Mouse (Mus musculus) forebrain, embryonic 10.5 days (tissue): ENCODE measurements around the gene Gm21497. TPM values are rescaled to one million over a fixed set of nuclear protein-coding genes. Genes with fewer than 3 reads are reported as not detected.
"Not testable (repeated sequence)": the region's sequence is repeated elsewhere in the genome, so short reads cannot be mapped to it uniquely, and the experiment has no call there.

Source experiments
- DNase-seq: peaks from one replicate; pipeline ENCODE4 v3.0.0-alpha.2; 2017; ENCODE audit warnings: low spot score; ENCODE audit errors: extremely low spot score
- H3K27ac ChIP-seq: fragments of 300-500 bp; sonication (generic); 2 replicates; pipeline ENCODE4 v1.5.1; 2016; ENCODE audit warnings: mild to moderate bottlenecking
- H3K27me3 ChIP-seq: fragments of 300-500 bp; sonication (generic); 2 replicates; pipeline ENCODE4 v1.6.1; 2016; ENCODE audit warnings: mild to moderate bottlenecking; ENCODE audit not compliant: poor library complexity, severe bottlenecking
- H3K36me3 ChIP-seq: fragments of 300-500 bp; sonication (generic); replicated peaks from 2 replicates; pipeline ENCODE4 v1.6.1; 2016; ENCODE audit warnings: mild to moderate bottlenecking, moderate library complexity
- H3K4me1 ChIP-seq: fragments of 300-500 bp; sonication (generic); 2 replicates; pipeline ENCODE4 v1.6.1; 2016
- H3K4me3 ChIP-seq: fragments of 300-500 bp; sonication (generic); 2 replicates; pipeline ENCODE4 v1.5.1; 2016; ENCODE audit warnings: mild to moderate bottlenecking, moderate library complexity
- H3K9me3 ChIP-seq: fragments of 300-500 bp; sonication (generic); 2 replicates; pipeline ENCODE4 v1.6.1; 2016; ENCODE audit warnings: mild to moderate bottlenecking, moderate library complexity
- WGBS: fragments of 180-500 bp; shearing (Covaris S2); methylation state at CpG from one replicate; pipeline ENCODE4 v1.1.7; 2016; 5-methylcytosine and 5-hydroxymethylcytosine counted together
- polyA plus RNA-seq: library from polyadenylated mRNA; unstranded; fragments of >200 nt; fragmentation: Nextera tagmentation; extraction: Ambion mirVana; gene quantifications from 2 replicates; pipeline ENCODE4 v1.2.1, GENCODE M21; 2016

The Gm21497 gene
- polyA plus RNA-seq = not detected in 2 replicates

DNA sequence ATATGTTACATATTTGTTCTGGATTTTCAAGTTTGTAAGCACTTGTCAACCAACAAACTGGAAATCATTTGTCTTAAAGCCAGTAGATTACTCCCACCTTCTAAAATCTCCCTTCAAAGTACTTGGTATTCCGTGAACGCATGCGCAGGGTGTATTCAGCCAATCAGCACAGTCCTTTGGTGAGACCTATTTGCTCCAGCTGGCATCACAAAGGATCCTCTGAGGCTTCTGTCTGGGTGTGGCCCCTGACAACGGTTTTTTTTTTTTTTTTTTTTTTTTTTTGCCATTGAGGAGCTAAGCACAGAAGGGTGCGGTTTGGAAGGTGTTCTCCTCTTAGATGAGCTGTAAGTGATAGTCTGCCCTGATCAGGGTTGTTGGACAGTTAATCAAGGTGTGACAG is at the start of gene Gm21497:
Gene Gm21497 (plus strand): TSS at position 301 of the 400 bp plus-strand sequence.
- H3K27ac ChIP-seq, H3K36me3 ChIP-seq, H3K27me3 ChIP-seq, H3K4me3 ChIP-seq, H3K4me1 ChIP-seq, H3K9me3 ChIP-seq, DNase-seq: not testable (repeated sequence)
- WGBS = no CpG with 5 or more reads among the region's 5 CpGs
